Mouse (Mus musculus): ENCODE measurements around the gene Gorasp1.

- no peak for TF ChIP-seq TAL1 (IDR thresholded peaks at IDR 0.05; ENCODE audit: low read length)
- TF ChIP-seq GATA1 (IDR thresholded peaks at IDR 0.05; ENCODE audit: low read length) = no peak
These were observed 37.9 kb upstream of the Gorasp1 start for GRCm38 (mm10) chr9:119975286-119975685.

Measured in erythroblast, embryonic 14.5 days (primary cell).